Mouse (Mus musculus): ENCODE measurements around the gene Gm8300.
A peak's percentile ranks its signal among the peaks of the same experiment; 100 is the strongest.
"Not testable (repeated sequence)": the region's sequence is repeated elsewhere in the genome, so short reads cannot be mapped to it uniquely, and the experiment has no call there.

Gm8300 gene

DNA sequence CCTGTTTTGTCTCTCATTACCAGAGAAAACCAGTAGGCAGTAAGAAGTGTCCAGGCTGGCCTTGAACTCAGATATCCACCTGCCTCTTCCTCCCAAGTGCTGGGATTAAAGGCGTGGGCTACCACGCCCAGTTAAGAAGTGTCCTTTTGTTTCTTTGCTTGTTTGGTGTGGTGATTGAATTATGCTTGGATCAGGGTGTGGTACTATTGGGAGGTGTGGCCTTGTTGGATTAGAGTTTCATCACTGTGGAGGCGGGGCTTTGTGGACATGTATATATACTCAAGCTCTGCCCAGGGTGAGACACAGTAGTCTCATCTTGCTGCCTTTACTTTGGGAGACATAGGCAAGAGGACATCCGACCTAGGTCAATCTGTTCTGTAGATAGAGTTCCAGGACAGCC is at the start of gene Gm8300:
Gm8300 (plus strand) TSS at position 301 of the 400 bp plus-strand sequence.
- not testable (repeated sequence) for DNase-seq (ENCODE audit: low spot score)

DNA sequence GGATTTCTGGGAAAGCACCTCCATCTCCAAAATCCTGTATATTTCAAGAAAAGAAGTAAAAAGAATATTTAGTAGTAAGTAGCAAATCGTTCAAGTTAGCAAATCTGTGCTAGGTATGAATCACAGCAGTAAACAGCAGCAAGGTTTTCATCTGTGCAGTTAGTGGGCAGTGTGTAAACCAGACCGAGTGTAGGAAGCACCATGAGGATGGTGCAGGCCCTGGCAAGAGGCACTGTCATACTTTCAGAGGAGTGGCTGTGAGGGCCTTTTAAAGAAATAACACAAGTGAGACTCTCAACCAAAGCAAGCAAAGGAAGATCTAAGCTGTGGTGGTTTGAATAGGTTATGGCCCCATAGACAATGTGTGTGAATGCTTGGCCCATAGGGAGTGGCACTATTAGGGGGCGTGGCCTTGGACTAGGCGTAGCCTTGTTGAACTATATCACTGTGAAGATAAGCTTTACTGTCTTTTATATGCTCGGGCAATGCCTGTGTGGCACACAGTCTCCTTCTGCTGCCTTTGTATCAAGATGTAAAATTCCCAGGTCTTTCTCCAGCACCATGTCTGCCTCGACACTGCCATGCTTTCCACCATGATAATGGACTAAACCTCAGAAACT is 49.3 kb upstream of the Gm8300 start:
- no peak for DNase-seq (ENCODE audit: low spot score)

DNA sequence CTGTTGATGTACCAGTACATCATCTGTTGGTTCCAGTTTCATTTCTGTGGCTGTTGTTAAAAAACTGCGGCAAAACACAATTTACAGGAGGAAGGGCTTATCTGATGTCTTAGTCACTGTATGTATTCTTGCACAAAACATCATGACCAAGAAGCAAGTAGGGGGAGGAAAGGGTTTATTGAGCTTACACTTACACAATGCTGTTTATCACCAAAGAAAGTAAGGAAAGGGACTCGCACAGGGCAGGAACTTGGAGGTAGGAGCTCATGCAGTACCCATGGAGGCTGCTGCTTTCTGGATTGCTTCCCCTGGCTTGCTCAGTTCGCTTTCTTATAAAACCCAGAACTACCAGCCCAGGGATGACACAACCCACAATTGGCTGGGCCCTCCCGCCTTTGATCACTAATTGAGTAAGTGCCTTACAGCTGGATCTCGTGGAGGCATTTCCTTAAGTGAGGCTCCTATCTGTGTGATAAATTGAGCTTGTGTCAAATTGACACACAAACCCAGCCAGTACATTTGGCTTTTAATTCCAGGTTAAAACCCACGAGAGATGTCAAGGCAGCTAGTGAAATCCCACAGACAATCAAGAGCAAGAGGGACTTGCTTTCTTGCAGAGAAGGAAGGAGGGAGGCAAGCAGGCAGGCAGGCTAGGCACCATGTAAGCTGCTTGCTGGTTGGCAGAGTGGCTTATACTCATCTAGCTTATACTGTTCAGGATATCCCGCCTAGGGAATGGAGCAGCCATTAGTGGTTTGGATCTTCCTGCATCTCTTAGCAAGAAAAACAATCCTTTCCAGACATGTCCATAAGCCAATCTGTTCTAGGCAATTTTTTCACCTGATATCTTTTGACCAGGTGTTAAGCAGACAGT is 43.6 kb upstream of the Gm8300 start:
- DNase-seq (ENCODE audit: low spot score): no peak

DNA sequence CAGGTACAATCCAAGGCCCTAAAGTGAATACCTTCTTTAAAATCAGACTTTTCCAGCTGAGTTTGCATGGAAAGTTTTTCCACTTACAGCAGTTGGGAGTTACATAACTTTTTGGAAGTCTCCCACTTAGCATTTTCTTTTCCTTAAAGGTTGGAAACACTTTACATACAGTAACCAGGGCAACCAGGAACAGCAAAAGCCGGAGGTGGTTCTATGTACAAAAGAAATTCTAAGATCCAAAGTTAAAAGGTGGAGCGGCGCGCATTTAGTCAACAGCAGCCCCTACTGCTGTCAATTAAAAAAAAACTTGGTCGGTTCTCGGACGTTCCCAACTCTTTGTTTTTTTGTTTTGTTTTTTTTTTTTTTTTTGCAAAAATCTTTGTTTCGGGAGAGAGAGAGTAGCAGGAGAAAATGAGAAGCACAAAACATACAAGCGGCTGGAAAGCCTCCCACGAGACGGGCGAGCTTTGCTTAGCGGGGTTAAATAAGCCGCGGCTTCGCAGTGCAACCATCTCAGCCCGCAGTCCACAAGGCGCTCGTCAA is 42.6 kb upstream of the Gm8300 start:
- no peak for DNase-seq (ENCODE audit: low spot score)

DNA sequence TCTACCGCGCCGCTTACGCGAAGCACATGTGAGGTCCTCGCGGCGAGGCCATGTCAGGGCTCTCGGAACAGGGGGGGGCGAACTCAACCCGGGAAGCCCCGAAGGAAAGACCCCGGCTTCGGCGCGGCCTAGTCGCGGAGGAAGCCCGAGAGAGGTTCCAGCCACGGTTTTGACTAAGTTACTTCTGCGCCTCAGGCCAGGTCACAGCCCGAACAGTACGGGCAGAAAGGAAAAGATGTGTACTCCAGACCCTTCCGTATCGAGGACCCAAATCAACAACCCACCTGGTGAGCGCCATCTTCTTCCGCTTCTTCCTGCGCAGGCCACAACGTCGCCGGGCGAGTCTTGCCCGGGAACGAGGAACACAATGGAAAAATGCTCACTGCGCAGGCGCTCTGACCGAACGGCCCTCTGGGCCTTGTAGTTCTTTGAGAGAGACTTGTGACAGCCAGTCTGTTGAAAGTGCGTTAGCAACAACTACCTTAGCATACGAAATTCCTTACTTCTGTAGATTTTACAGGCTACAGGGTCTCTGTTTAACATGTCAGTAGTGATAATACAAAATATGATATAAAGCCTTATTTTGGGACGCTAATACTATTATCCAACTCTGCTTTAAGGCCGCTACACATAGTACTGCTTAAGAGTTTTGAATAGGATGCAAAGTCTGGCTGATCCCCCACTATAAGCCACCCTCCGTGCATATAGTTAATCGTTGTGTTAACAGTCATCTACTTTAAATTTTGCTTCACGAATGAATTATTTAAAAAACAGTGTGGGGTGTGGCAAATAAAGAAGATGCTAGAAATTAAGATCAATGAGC is 41.9 kb upstream of the Gm8300 start, which contains the start of gene Snw1:
Snw1 (minus strand) TSS at position 311 of the 823 bp plus-strand sequence.
- DNase-seq (ENCODE audit: low spot score): peak; percentile 89

DNA sequence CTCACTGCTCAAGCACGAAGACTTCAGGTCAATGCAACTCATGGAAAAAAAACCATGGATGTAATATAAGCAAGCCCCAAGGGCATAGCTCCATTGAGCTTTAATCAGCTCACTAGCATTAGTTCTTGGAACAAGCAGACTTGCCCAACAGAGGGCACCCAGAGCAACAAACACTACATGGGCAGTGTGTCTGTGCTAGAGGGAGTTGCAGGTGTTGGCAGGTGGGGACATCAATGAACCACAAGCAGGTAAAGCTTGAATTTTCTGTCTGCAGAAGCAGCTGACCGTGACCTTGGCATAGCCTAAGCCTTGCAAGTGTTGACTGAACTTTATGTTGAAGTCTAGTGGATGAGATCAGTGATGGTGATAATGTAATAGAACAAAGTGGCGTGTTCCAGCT is 39.4 kb upstream of the Gm8300 start:
- DNase-seq (ENCODE audit: low spot score): no peak

DNA sequence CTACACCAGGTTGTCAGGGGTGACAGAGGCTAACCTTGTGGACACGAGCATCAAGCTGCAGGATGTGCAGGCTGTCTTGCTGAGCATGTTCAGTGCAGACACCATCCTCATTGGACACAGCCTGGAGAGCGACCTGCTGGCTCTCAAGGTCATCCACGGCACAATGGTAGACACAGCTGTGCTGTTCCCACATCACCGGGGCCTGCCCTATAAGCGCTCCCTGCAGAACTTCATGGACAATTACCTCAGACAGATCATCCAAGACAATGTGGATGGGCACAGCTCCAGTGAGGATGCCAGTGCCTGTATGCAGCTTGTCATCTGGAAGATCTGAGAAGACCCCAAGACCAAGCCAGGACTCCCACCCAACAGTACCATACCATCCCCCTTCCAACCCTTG is 31.6 kb upstream of the Gm8300 start:
- not testable (repeated sequence) for DNase-seq (ENCODE audit: low spot score)

DNA sequence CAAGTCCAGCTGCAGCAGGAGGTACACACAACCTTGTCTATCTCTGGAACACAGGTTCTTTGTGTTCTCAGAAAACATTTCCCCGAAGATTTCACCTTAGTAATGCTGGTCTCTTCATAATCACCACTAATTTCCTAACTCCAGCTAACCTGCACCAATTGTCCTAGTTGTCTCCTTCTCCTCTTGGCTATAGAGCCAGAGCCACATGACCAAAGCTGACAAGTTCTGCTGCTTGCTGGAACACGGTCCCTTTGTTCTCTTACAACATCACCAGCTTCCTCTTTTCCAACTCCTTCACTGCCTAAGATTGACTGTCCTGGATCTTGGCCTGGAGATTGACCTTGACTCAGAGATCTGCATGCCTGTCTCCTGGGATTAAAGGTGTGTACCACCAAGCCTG is 25.4 kb upstream of the Gm8300 start:
- DNase-seq (ENCODE audit: low spot score): not testable (repeated sequence)

DNA sequence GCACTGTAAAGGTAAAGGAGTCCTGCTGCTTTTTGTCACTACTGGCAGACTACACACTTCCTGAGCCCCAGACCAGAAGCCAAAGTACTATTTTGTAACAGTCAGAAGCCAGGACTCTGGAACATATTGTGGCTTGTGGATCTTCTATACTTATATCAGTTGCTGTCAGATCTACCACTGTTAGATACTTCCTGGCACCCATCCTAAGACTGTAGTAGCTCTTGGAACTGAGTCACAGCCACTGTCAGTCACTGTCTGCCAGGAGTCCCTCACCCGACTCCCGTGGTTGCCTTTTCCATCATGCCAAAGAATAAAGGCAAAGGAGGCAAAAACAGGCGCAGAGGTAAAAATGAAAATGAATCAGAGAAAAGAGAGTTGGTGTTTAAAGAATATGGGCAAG is 19.7 kb upstream of the Gm8300 start, which contains the start of gene Gm5788:
Gm5788 (plus strand) TSS at position 301 of the 400 bp plus-strand sequence.
- DNase-seq (ENCODE audit: low spot score): not testable (repeated sequence)

DNA sequence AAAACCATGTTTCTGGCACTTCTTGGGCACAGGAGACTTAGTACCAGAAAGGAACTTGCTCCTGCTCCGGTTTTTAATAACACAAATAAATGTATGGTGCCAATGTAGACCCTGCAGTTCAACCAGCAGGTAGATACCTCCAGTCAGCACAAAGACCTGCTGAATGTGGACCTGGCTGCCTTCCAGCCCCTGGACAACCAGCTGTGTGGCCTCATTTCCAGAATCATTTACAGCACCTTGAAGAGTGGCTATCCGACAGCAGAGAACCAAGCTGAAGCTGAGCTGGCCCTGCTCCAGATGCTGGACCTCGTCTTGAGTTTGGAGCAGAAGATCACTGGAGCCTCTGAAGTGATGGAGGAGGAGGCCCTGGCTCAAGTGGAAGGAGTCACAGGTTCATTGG is 5.5 kb downstream of the Gm8300 start:
- not testable (repeated sequence) for DNase-seq (ENCODE audit: low spot score)

DNA sequence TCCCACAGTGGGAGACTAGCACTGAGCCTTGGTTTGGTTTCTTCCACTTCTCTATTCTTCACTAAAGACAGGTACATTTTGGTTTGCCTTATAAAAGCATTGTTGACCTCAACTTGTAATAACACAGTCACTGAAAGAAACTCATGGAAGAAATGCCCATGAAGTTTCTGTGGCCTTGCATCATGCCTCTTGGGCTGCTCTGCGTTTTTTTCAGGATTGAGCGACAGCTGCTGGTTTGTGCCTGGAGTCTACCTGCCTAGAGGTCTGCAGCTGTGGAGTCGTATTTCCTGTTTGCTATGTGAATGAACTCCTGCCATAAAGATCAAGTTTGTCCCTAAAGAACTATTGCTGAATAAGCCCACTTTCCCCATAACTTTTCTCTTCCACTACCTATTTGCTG is 29.8 kb downstream of the Gm8300 start:
- no peak for DNase-seq (ENCODE audit: low spot score)

DNA sequence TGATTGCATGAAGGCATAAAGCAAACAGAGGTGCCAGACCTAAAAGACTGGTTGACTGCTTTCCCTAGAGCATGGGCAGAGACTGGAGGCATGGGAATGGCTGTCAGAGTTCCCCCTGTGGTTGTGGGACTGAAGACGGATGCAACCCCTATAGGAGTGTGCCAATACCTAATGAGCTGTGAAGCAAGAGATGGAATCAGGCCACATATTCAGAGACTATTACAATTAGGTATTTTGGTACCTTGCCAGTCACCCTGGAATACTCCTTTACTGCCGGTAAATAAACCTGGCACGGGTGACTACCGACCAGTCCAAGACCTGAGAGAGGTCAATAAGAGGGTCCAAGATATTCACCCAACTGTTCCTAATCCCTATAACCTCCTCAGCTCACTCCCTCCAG is 36.5 kb downstream of the Gm8300 start:
- DNase-seq (ENCODE audit: low spot score): not testable (repeated sequence)

Data from ovary, adult 18-20 months (tissue).